Mouse (Mus musculus) embryo, embryonic 9.5 days (tissue): ENCODE measurements around the gene A630089N07Rik.
A peak's percentile ranks its signal among the peaks of the same experiment; 100 is the strongest.
"Not testable (repeated sequence)": the region's sequence is repeated elsewhere in the genome, so short reads cannot be mapped to it uniquely, and the experiment has no call there.

ENCODE experiments used
- DNase-seq: peaks from one replicate; pipeline ENCODE4 v3.0.0-alpha.2; 2017; ENCODE audit errors: extremely low spot score

A630089N07Rik gene

DNA sequence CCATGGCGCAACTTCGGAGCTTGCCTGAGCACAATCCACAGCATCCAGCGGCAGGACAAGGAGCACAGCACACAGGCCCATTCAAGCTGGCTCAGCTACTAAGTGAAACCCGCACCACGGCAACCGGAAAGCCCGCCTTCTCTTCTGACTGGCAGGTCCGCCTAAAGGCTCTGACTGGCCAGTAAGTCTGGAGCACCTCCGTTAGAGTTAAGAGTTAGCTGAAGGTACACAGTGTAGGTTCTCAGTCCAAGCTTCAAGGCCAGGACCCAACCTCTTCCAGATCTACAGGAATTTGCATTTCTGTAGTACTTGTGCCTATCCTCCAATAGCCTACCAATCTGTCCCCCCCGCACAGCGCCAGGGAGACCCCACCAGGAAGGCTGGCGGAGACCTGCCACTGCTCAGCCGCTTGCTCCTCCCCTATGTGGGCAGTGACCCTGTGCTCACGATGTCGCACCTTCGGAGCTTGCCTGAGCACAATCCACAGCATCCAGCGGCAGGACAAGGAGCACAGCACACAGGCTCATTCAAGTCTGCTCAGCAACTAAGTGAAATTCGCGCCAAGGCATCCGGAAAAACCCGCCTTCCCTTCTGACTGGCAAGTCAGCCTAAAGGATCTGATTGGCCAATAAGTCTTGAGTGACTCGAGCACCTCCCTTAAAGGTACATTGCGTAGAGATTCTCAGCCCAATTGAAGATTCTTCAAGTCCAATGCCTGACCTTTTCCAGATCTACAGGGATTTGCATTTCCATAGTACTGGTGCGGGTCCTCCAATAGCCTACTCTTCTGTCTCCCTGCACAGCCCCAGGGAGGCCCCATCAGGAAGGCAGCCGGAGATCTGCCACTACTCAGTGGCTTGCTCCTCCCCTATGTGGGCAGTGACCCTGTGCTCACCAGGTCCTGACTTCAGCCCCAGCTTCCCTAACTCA is at the start of gene A630089N07Rik:
A630089N07Rik (minus strand) TSS at position 562 of the 930 bp plus-strand sequence.
- peak; percentile 84 for DNase-seq

- DNase-seq: no peak
These were observed 24.9 kb upstream of the A630089N07Rik start for GRCm38 (mm10) chr16:98107109-98107508.

GRCm38 (mm10) chr16:98081550-98081888 is 731 bp downstream of the A630089N07Rik start:
- peak; percentile 43 for DNase-seq

- peak; percentile 2 for DNase-seq
These were observed 1.1 kb downstream of the A630089N07Rik start for GRCm38 (mm10) chr16:98081140-98081539.

DNA sequence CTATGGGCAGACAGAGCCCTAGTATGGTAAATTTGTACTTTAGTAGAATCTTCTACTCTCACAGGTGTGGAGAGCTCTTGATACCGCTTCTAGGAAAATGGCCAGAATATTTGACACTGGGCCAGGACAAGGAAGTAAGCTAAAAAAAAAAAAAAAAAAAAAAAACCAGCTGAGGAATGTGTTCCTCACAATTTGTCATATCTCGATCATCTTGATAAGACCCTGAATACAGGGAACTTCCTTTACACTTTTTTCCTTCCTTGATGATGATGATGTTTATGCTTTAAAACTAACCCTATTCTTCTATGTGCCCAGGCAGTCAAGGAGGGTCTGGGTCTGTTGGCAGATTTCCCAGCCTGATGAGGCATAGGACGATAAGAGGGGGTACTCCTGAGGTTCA is 2.9 kb downstream of the A630089N07Rik start:
- not testable (repeated sequence) for DNase-seq

DNA sequence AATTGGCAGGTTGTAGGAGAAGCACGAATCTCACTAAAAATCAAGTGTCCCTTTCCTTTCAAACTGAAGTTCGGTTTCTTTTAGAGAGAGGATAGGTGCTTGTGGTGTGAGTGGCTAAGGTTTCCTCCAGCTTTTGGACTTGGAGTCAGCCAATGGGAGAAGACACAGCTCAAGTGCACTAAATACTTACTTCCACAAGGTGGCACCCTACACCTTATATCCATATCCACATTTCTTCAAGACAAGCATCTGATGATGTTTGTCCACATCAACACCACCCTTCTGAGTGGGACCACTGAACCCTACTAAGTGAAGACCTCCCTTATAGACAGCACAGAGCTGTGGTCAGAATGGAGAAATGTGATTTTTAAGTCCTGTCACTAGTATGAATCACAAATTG is 40.6 kb downstream of the A630089N07Rik start:
- DNase-seq: peak; percentile 6

GRCm38 (mm10) chr16:98034971-98035370 is 47.3 kb downstream of the A630089N07Rik start:
- DNase-seq: not testable (repeated sequence)

- not testable (repeated sequence) for DNase-seq
These were observed 56.1 kb downstream of the A630089N07Rik start for GRCm38 (mm10) chr16:98026186-98026585.

DNA sequence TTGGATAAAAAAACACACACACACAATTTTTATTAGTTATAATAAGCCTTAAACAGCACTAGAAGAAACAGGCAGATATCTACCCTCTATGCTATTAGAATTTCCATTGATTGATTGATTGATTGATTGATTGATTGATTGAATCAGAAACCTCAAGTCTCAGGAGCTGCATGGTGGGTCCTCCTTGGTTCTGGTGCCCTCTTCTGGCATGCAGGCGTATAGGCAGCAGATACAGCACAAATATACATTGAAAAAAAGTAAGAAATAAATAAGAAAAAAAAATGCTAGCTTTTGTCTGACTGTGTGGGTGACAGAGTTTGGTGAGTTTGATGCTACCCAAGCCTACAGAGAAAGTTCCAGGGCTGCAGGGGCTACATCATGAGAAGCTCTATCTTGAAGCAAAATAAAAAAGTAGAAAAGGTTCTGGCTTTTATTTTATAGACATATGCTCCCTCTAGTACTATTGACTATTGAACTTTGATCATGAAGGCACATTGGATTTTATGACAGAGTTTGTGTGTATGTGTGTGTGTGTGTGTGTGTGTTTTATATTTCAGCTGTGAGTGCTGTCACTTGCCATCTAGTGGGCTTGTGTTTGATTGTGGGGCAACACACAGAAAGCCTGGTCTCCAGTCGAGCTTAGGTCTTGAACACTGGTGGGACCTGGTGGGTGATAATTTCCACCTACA is 59.4 kb downstream of the A630089N07Rik start:
- peak; percentile 45 for DNase-seq

DNA sequence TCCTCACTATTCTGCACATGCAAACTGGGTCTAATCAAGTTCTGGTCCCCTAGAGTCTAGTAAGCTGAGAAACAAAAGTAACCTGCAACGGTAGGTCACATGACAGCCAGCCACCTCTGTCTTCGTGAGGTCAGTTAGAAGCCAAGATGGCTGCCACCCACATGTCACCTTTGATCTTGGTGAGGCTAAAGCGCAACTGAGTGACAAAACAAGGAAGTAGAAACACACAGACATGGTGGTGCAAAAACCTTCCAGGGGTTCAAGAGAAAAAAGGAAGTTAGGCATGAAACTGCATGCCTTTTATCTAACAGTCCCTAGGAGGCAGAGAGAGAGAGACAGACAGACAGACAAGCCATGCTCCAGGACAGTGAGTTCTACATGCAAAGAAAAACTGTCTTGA is 60.2 kb downstream of the A630089N07Rik start:
- DNase-seq: no peak

DNA sequence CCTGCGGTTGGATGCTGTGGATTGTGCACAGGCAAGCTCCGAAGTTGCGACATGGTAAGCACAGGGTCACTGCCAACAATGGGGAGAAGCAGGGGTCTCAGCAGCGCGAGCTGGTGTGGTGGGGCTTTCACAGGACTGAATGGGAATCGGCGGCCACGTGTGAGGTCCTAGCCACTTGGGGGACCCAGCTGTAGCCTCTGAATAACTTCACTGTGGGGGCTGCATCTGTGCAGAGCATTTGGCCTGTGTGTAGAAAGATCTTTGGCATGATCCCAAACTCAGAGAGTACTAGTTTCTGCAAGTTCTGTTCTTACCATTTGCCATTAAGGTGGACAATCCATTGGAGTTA is 84.9 kb downstream of the A630089N07Rik start:
- not testable (repeated sequence) for DNase-seq

DNA sequence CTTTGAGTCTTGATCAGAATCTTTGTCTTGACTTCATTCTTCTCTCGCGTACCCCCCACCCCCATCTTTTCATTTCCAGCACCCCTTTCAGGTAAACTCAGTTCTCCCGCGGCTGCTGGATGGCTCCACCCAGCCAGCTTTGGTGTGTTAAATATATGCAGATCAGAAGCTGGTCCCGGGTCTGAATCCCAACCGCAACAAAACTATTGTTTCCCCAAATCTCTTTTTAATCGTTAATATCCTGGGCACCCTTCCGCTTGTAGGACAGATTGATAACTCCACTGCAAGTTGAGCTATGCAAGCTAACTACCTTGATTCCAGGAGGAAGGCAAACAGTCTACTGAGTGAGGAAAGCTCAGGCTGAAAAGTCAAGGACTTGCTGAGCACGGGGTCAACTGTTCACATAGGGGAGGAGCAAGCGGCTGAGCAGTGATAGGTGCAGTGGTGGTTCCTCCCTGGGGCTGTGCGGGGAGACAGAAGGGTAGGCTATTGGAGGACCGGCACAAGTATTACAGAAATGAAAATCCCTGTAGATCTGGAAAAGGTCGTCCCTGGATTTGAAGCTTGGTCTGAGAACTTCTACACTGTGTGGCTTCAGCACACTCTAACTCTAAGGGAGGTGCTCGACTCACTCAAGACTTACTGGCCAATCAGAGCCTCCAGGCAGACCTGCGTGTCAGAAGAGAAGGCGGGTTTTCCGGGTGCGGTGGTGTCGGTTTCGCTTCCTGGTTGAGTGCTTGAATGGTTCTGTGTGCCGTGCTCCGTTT is 85.5 kb downstream of the A630089N07Rik start, which contains the start of gene B230307C23Rik:
B230307C23Rik (plus strand) TSS at position 700 of the 767 bp plus-strand sequence.
- DNase-seq: peak; percentile 85

- no peak for DNase-seq
These were observed 86.2 kb downstream of the A630089N07Rik start for GRCm38 (mm10) chr16:97995849-97996615.

GRCm38 (mm10) chr16:97992477-97992876 is 89.8 kb downstream of the A630089N07Rik start:
- DNase-seq: not testable (repeated sequence)

GRCm38 (mm10) chr16:97991517-97991916 is 90.7 kb downstream of the A630089N07Rik start:
- no peak for DNase-seq

GRCm38 (mm10) chr16:97984589-97984988 is 97.7 kb downstream of the A630089N07Rik start:
- no peak for DNase-seq

DNA sequence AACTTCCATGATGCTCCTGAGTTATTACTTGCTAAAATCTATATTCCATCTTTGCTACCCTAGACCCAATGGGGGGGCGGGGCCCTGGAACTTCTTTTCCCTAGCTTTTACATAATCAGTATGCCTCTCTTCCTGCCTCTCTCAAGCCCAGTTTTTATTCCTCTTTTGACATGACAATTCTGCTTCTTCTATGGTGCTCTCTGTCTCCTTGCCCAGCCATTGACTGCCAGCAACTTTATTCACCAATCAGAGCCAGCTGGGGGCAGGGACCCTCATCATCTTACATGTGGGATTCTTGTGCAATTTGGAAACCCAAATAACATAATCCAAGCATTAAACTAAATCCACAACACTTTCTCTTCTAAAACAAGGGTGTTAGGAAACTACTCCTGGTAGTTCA is 100.9 kb downstream of the A630089N07Rik start:
- DNase-seq: no peak

GRCm38 (mm10) chr16:97977722-97978121 is 104.5 kb downstream of the A630089N07Rik start:
- no peak for DNase-seq

DNA sequence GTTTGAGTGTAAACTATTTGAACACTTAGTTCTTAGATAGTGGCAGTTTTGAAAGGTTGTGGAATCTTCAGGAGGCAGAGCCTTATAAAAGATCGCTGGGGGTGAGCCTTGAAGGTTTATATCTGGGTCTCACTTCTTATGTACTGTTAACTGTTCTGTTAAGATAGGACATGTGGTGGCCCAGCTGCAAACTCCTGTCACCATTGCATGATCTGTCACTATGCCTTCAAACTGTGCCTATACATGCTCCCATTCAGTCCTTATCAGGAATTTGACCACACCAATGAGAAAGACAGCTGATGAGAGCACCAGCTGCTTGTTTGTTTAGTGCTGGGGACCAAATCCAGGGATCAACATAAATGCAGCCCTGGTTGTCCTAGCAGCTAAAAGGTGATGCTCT is 105.0 kb downstream of the A630089N07Rik start:
- DNase-seq: no peak

GRCm38 (mm10) chr16:97963956-97964540 is 118.2 kb downstream of the A630089N07Rik start:
- no peak for DNase-seq
